Mouse (Mus musculus) neural tube, embryonic 11.5 days (tissue): ENCODE data around the gene Pbld1. TPM values are rescaled to one million over a fixed set of nuclear protein-coding genes. Genes with fewer than 3 reads are reported as not detected.

Experiments used
- polyA plus RNA-seq: library from polyadenylated mRNA; unstranded; fragments of >200 nt; fragmentation: Nextera tagmentation; extraction: Ambion mirVana; gene quantifications from 2 replicates; pipeline ENCODE4 v1.2.1, GENCODE M21; 2014

Pbld1 gene
- polyA plus RNA-seq, 1 experiment from 2014 or later, result 0.99 TPM

Other genes starting within 250 kb of the Pbld1 start
- gene Tet1, start 151.2 kb upstream of the Pbld1 start, polyA plus RNA-seq, result 30.1 and 30.4 TPM in 2 replicates
- gene Slc25a16, start 139.5 kb upstream of the Pbld1 start, polyA plus RNA-seq, result 11.6 and 12.1 TPM in 2 replicates
- gene Dna2, start 113.1 kb upstream of the Pbld1 start, polyA plus RNA-seq, result 23.3 and 27.5 TPM in 2 replicates
- gene Rufy2, start 79.9 kb upstream of the Pbld1 start, polyA plus RNA-seq, result 20.1 and 22.7 TPM in 2 replicates
- gene Hnrnph3, start 35.9 kb upstream of the Pbld1 start, polyA plus RNA-seq, result 147 and 159 TPM in 2 replicates
- 0.55 and 1.4 TPM in 2 replicates for gene Pbld2, start 35.8 kb upstream of the Pbld1 start, polyA plus RNA-seq
- gene Atoh7, start 39.5 kb downstream of the Pbld1 start, polyA plus RNA-seq, result 0.49 and 0.89 TPM in 2 replicates
- gene Mypn, start 143.8 kb downstream of the Pbld1 start, polyA plus RNA-seq, result 0.28 and 0.90 TPM in 2 replicates
- gene Herc4, start 183.6 kb downstream of the Pbld1 start, polyA plus RNA-seq, result 43.9 and 46.0 TPM in 2 replicates